Mouse (Mus musculus) adrenal gland, postnatal 25 days (tissue): ENCODE data around the gene Cltc. TPM values are rescaled to one million over a fixed set of nuclear protein-coding genes. Genes with fewer than 3 reads are reported as not detected.
"Not testable (repeated sequence)": the region's sequence is repeated elsewhere in the genome, so short reads cannot be mapped to it uniquely, and the experiment has no call there.

Experiments
- DNase-seq: peaks from one replicate; pipeline ENCODE4 v3.0.0; 2021; ENCODE audit warnings: mixed read lengths
- long read RNA-seq: library from polyadenylated mRNA; stranded (forward); transcript quantifications from one replicate; pipeline ENCODE4 v2.0.0, GENCODE M21; 2021
- total RNA-seq: library from RNA; stranded (reverse); gene quantifications from 2 replicates; pipeline ENCODE4 v1.2.3, GENCODE M21; 2021

Gene Cltc
- total RNA-seq = 268 and 379 TPM in 2 replicates
- long read RNA-seq, full-length matches to known transcripts = 15 of 45 reads
- long read RNA-seq, partial matches to known transcripts = 23 of 45 reads
- long read RNA-seq, other reads (novel, unspliced or antisense) = 7 of 45 reads

- peak; percentile 93 for DNase-seq
Measured at GRCm38 (mm10) chr11:86757480-86758371, at the start of gene Cltc. Cltc (minus strand) TSS chr11:86757565.

- DNase-seq = peak; percentile 54
Measured at GRCm38 (mm10) chr11:86807001-86807477, 49.7 kb upstream of the Cltc start.

GRCm38 (mm10) chr11:86794161-86794560 is 36.8 kb upstream of the Cltc start:
- DNase-seq = no peak

GRCm38 (mm10) chr11:86787436-86787835 is 30.1 kb upstream of the Cltc start:
- not testable (repeated sequence) for DNase-seq

GRCm38 (mm10) chr11:86785767-86786166 is 28.4 kb upstream of the Cltc start:
- no peak for DNase-seq

- DNase-seq = no peak
Measured at GRCm38 (mm10) chr11:86769884-86770283, 12.5 kb upstream of the Cltc start.

GRCm38 (mm10) chr11:86764501-86764900 is 7.1 kb upstream of the Cltc start:
- DNase-seq = no peak

- not testable (repeated sequence) for DNase-seq
Measured at GRCm38 (mm10) chr11:86763127-86763526, 5.8 kb upstream of the Cltc start.

- no peak for DNase-seq
Measured at GRCm38 (mm10) chr11:86760357-86760756, 3.0 kb upstream of the Cltc start.

GRCm38 (mm10) chr11:86759886-86760285 is 2.5 kb upstream of the Cltc start:
- no peak for DNase-seq

- no peak for DNase-seq
Measured at GRCm38 (mm10) chr11:86759226-86759625, 1.9 kb upstream of the Cltc start.

GRCm38 (mm10) chr11:86758559-86758958 is 1.2 kb upstream of the Cltc start:
- no peak for DNase-seq

- no peak for DNase-seq
Measured at GRCm38 (mm10) chr11:86757142-86757479, 254 bp downstream of the Cltc start.

- peak; percentile 52 for DNase-seq
Measured at GRCm38 (mm10) chr11:86756156-86757141, 916 bp downstream of the Cltc start.

GRCm38 (mm10) chr11:86752404-86752803 is 5.0 kb downstream of the Cltc start:
- no peak for DNase-seq

GRCm38 (mm10) chr11:86751010-86751409 is 6.4 kb downstream of the Cltc start:
- DNase-seq = no peak

- DNase-seq = no peak
Measured at GRCm38 (mm10) chr11:86749776-86750423, 7.5 kb downstream of the Cltc start.

- no peak for DNase-seq
Measured at GRCm38 (mm10) chr11:86745634-86746404, 11.5 kb downstream of the Cltc start.

GRCm38 (mm10) chr11:86742605-86743004 is 14.8 kb downstream of the Cltc start:
- DNase-seq = no peak

- no peak for DNase-seq
Measured at GRCm38 (mm10) chr11:86741505-86741904, 15.9 kb downstream of the Cltc start.

- no peak for DNase-seq
Measured at GRCm38 (mm10) chr11:86739470-86739869, 17.9 kb downstream of the Cltc start.
